Mouse (Mus musculus): ENCODE data around the gene Mdm1.

Mdm1 gene

GRCm38 (mm10) chr10:118141018-118141883, at the start of gene Mdm1:
TSS of gene Mdm1 (plus strand) at chr10:118141811.
- peak; percentile 93 for DNase-seq (ENCODE audit: low read depth)

DNA sequence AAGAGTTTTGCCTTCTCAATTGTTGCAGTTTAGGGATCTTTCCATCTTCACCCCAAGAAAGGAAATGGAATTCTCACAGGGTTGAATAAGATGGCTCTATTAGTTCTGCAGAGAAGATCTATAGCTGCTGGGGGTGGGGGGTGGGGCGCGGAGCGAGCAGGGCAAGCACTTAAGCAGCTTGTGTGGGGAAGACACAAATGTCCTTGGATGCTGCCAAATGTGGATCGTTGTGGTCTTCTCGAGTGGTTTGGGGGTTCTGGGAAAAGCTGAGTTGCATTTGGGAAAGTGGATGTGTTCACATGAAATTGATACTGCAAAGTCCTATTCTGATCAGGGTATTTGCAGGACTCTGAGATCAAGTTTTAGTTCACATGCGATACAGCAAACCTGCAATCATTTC, 48.9 kb upstream of the Mdm1 start:
- no peak for DNase-seq (ENCODE audit: low read depth)

DNA sequence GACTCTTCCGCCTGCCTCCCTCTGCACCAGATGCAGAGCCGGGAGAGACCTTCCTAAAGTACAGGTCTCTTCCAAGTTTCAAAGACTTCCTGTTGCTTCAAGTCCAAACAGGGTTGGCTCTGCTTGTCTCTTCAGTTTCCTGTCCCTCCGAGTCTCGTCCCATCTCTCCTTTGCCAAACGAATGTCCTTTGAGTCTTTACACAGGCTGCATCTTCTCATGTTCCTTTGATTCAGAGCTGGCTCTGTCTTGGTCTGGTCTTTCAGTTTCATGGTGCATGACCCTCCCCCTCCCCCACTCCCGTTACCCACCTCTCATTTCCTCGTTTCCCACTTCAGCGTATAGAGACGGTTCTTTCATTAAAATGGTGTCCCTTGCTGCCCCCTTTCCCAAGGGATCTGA, 47.9 kb upstream of the Mdm1 start:
- no peak for DNase-seq (ENCODE audit: low read depth)

DNA sequence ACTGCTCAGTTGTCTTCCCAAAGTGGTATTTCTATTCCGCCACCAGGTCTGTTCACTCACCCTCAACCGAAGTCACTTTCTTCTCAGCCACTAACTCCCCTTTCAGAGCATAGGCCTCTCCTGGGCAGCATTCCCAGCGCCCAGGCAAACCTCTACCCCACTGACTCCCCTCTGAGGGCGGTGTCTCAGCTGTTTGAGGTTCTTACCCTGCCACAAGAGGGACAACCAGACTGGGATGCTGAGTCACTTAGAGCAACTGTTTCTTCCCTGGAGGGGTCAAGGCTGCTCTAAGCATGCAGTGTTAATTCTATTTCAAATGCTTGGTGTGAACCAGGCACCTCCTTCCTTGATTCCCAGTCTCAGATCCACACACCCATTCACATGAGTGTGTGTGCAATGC, 46.8 kb upstream of the Mdm1 start:
- DNase-seq (ENCODE audit: low read depth): no peak

DNA sequence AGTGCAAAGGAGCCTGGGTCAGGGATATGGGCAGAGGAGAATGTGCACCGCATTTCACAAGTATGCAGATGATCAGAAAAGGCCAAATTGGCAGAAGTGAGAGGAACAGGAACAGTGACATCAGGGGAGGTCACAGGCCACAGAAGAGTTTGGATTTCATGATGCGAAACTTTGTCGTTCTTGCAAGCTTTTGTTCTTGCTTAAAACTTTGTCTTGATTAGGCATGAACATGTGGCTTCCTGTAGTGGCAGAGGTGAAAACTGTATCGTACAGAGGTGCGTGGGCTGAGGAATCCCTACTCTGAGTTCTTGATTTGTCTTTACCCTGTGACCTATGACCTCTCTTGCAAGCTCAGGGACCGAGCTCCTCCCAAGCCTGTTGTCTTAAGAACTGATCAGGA, 45.4 kb upstream of the Mdm1 start:
- DNase-seq (ENCODE audit: low read depth): no peak

GRCm38 (mm10) chr10:118097898-118098297, 43.7 kb upstream of the Mdm1 start:
- no peak for DNase-seq (ENCODE audit: low read depth)

- DNase-seq (ENCODE audit: low read depth): no peak
Measured at GRCm38 (mm10) chr10:118100570-118100969, 41.0 kb upstream of the Mdm1 start.

- DNase-seq (ENCODE audit: low read depth): no peak
Measured at GRCm38 (mm10) chr10:118101056-118101455, 40.6 kb upstream of the Mdm1 start.

- DNase-seq (ENCODE audit: low read depth): peak; percentile 43
Measured at GRCm38 (mm10) chr10:118103020-118103666, 38.5 kb upstream of the Mdm1 start.

- no peak for DNase-seq (ENCODE audit: low read depth)
Measured at GRCm38 (mm10) chr10:118103906-118104305, 37.7 kb upstream of the Mdm1 start.

GRCm38 (mm10) chr10:118107031-118107430, 34.6 kb upstream of the Mdm1 start:
- no peak for DNase-seq (ENCODE audit: low read depth)

DNA sequence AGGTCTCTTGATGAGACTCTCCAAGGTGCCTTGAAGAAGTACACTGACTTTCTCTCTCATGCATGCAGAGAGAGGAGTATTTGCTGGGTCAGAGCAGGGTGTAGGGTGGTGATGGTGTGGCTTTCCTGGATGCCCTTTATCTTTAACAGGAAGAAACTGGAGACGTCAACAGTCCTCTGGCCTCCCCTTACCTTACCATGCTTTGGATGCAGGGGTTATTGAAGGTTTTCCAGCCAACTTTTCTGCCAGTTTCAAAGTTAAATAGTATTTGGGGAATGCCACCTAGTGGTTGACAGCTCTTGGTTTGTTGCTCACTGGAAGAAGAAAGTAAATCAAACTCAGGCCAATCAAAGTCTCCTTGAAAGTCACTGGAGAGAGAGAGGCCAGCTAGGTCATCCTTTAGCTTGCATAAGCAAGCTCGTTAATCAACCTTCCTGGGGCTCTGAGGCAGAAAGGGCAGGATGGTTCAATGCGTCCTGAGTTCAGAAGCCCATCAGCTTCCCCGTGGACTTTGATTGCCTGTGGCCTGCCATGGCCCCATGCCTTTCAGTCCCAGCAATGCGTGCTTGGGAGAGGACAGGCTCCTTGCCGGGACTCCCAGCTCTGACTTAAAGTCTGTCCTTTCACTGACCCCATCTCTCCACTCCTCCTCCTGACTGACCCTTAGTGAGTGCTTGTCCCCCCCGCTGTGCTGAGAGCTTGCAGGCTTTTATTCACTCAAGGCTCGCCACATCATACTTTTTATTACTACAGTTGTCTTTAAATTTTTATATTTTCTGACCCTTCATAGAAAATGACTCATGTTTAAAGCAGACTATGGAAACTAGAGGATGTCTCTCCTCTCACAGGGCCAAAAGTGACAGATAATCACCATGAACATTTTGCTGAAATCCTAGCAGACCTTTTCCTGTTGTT, 31.3 kb upstream of the Mdm1 start:
- no peak for DNase-seq (ENCODE audit: low read depth)

DNA sequence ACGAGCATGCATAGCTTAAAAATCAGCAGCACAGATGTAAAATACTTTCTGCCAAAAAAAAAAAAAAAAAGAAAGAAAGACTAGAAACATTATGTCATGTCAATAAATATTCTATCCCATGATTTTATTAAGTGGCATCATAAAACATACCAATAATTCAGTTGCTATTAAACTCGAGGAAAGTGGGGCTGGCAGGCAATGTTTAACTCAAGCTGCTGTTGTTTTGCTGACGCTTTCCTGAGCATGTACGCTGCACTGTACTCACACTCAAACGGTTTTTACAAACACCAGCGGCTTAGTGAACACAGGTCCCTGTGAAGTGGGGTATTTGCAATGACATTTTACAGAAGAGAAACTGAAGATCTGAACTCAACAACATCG, 30.7 kb upstream of the Mdm1 start:
- DNase-seq (ENCODE audit: low read depth): no peak

DNA sequence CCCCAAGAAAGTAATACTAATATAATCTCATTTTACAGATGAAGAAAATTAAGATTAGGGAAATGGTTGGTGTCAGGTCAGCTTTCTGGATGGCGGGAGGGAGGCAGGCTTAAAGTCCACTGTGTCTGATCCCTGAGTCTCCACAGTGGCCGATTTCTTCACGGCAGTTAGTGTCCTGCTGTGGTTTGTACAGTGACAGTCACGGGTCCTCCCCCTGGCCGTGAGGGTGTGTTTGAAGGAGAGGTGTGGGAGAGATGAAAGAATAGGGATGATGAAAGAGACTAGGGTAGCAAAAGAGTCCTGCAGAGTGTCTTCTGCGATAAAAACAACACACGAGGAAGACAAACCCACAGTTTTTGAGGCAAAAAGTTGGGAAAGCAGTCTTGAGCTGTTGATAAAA, 30.0 kb upstream of the Mdm1 start:
- no peak for DNase-seq (ENCODE audit: low read depth)

DNA sequence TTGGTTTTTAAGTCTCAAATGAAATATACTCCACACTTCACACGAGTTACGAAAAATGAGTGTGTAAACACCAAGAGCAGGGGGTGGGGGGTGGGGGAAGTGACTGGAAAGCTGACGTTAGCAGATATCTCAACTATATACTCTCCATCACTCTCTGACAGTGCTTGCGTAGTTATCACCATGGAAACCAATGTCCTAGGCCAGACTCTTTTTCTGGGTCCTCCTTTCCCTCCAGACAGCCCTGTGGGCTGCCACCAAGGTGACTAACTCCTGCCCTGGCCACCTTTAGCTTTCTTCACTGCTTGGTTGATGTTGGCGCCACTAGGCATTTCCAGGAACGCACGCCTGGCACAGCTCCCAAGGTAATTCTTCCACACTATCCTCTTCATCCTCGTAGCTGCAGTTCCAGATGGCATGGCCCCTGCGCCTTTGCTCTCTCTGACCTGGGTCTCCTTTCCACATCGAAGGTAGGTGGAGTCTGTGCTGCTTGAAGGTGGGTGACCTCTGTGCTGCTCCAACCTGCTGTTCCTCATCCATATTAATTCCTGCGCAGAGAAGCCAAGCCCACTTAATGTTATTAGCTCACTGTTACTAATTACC, 29.2 kb upstream of the Mdm1 start:
- DNase-seq (ENCODE audit: low read depth): no peak

- DNase-seq (ENCODE audit: low read depth): no peak
Measured at GRCm38 (mm10) chr10:118113256-118113682, 28.3 kb upstream of the Mdm1 start.

DNA sequence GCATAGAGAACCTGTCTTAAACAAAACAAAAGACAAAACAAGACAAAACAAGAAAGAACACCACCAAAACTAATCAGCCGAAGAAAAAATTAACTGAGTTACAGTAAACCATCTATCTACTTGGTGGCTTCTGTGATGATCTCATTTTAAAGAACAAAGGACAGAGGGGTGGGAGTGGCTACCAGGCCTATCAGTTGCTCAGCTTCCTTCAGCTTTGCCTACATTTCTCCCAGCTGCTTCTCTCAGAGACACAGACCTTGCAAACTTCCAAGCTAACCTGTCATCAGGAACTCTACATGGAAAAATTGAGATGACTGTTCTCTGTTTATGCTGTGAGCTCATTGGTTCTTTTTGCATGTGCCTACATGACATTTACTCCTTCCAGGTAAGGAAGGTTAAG, 27.3 kb upstream of the Mdm1 start:
- DNase-seq (ENCODE audit: low read depth): no peak

DNA sequence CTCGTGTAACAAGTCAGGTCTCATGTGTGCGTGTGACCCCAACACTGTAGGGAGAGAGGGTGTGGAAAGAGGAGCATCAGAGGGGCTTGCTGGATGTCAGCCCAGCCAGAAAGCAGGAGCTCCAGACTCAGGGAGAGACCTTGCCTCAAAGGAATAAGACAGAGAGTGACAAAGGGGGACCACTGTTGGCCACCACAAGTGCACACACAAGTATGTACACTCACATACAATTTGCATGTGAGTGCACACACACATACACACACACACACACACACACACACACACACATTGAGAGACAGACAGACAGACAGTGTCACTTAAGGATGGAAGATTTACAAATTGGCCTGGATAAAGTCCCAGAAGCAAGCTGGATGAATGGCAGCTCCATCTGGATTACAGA, 25.2 kb upstream of the Mdm1 start:
- DNase-seq (ENCODE audit: low read depth): no peak

- no peak for DNase-seq (ENCODE audit: low read depth)
Measured at GRCm38 (mm10) chr10:118121047-118121936, 20.3 kb upstream of the Mdm1 start.

GRCm38 (mm10) chr10:118121937-118122285, 19.7 kb upstream of the Mdm1 start:
- no peak for DNase-seq (ENCODE audit: low read depth)

Measured in c-Kit-positive CD71-positive TER-119-negative erythroid progenitor cells, embryonic 14.5 days (primary cell).